Mouse (Mus musculus): Measurements from ENCODE around the gene Tbc1d9b. TPM values are rescaled to one million over a fixed set of nuclear protein-coding genes. Genes with fewer than 3 reads are reported as not detected.
A peak's percentile ranks its signal among the peaks of the same experiment; 100 is the strongest.

The Tbc1d9b gene
- polyA plus RNA-seq, 1 experiment from 2014 or later, result 47.9 TPM

- peaks cover 15% of the 10 kb centered on the region; the same call in 1 of the 2 replicates for H3K4me1 ChIP-seq (replicated peaks; ENCODE audit: control insufficient read depth, insufficient read depth, low read length)
- H3K27ac ChIP-seq (ENCODE audit: low read length), result peak overlapping the region; percentile 88
- H3K9me3 ChIP-seq (ENCODE audit: control insufficient read depth, low read length), result no peaks in the 10 kb centered on the region
- ATAC-seq (ENCODE audit: low read depth), result no peak; the same call in 1 of the 2 replicates
- H3K27me3 ChIP-seq (ENCODE audit: control insufficient read depth, insufficient read depth, low read depth, low read length), result no peaks in the 10 kb centered on the region
- WGBS, result 3% methylated on average over 10 of the region's 10 CpGs
- peaks cover 7% of the 10 kb centered on the region for H3K36me3 ChIP-seq (ENCODE audit: control insufficient read depth, insufficient read depth, low read length)
- peak overlapping the region; percentile 99 for H3K9ac ChIP-seq (ENCODE audit: low read length)
- peak overlapping the region; percentile 93 for H3K4me2 ChIP-seq (ENCODE audit: low read depth, low read length)
- H3K4me3 ChIP-seq (ENCODE audit: low read length), result peak overlapping the region; percentile 85
Measured at GRCm38 (mm10) chr11:50131801-50132201, 605 bp downstream of the Tbc1d9b start.

- peaks cover 8% of the 10 kb centered on the region for H3K36me3 ChIP-seq (ENCODE audit: control insufficient read depth, insufficient read depth, low read length)
- ATAC-seq (ENCODE audit: low read depth), result no peak
- H3K4me3 ChIP-seq (ENCODE audit: low read length), result peak overlapping the region; percentile 85
- H3K9me3 ChIP-seq (ENCODE audit: control insufficient read depth, low read length), result no peaks in the 10 kb centered on the region
- peak overlapping the region; percentile 93 for H3K4me2 ChIP-seq (ENCODE audit: low read depth, low read length)
- no peak overlapping the region for H3K27ac ChIP-seq (ENCODE audit: low read length)
- H3K4me1 ChIP-seq (replicated peaks; ENCODE audit: control insufficient read depth, insufficient read depth, low read length), result peaks cover 15% of the 10 kb centered on the region; the same call in 1 of the 2 replicates
- WGBS, result 78% methylated on average over 6 of the region's 6 CpGs
- H3K9ac ChIP-seq (ENCODE audit: low read length), result peak overlapping the region; percentile 99
- no peaks in the 10 kb centered on the region for H3K27me3 ChIP-seq (ENCODE audit: control insufficient read depth, insufficient read depth, low read depth, low read length)
Measured at GRCm38 (mm10) chr11:50132265-50132664, 1.1 kb downstream of the Tbc1d9b start.

GRCm38 (mm10) chr11:50134136-50134859, 3.1 kb downstream of the Tbc1d9b start:
- Histone ChIP-seq H3K9me3 (ENCODE audit: control insufficient read depth, low read length) (no peaks in the 10 kb centered on the region), H3K36me3 (ENCODE audit: control insufficient read depth, insufficient read depth, low read length) (peaks cover 9% of the 10 kb centered on the region), H3K9ac (ENCODE audit: low read length) (no peak overlapping the region), H3K27ac (ENCODE audit: low read length) (peak overlapping the region; percentile 69), H3K4me1 (replicated peaks; ENCODE audit: control insufficient read depth, insufficient read depth, low read length) (peaks cover 15% of the 10 kb centered on the region; the same call in 1 of the 2 replicates), H3K27me3 (ENCODE audit: control insufficient read depth, insufficient read depth, low read depth, low read length) (no peaks in the 10 kb centered on the region), H3K4me3 (ENCODE audit: low read length) (no peak overlapping the region), H3K4me2 (ENCODE audit: low read depth, low read length) (no peak overlapping the region)
- 46% methylated on average over 10 of the region's 10 CpGs for WGBS
- no peak for ATAC-seq (ENCODE audit: low read depth)

- no peak for ATAC-seq (ENCODE audit: low read depth)
- Histone ChIP-seq H3K9ac (ENCODE audit: low read length) (no peak overlapping the region), H3K4me2 (ENCODE audit: low read depth, low read length) (no peak overlapping the region), H3K9me3 (ENCODE audit: control insufficient read depth, low read length) (no peaks in the 10 kb centered on the region), H3K36me3 (ENCODE audit: control insufficient read depth, insufficient read depth, low read length) (peaks cover 32% of the 10 kb centered on the region), H3K4me3 (ENCODE audit: low read length) (no peak overlapping the region), H3K27ac (ENCODE audit: low read length) (no peak overlapping the region), H3K27me3 (ENCODE audit: control insufficient read depth, insufficient read depth, low read depth, low read length) (no peaks in the 10 kb centered on the region), H3K4me1 (replicated peaks; ENCODE audit: control insufficient read depth, insufficient read depth, low read length) (peaks cover 7% of the 10 kb centered on the region; the same call in 1 of the 2 replicates)
- WGBS, result 50% methylated on average over 10 of the region's 10 CpGs
Measured at GRCm38 (mm10) chr11:50138206-50138822, 7.1 kb downstream of the Tbc1d9b start.

- peaks cover 2% of the 10 kb centered on the region; the same call in 1 of the 2 replicates for H3K4me1 ChIP-seq (replicated peaks; ENCODE audit: control insufficient read depth, insufficient read depth, low read length)
- no peak overlapping the region for H3K4me3 ChIP-seq (ENCODE audit: low read length)
- no peaks in the 10 kb centered on the region for H3K27me3 ChIP-seq (ENCODE audit: control insufficient read depth, insufficient read depth, low read depth, low read length)
- H3K36me3 ChIP-seq (ENCODE audit: control insufficient read depth, insufficient read depth, low read length), result peaks cover 36% of the 10 kb centered on the region
- no peaks in the 10 kb centered on the region for H3K9me3 ChIP-seq (ENCODE audit: control insufficient read depth, low read length)
- no peak for ATAC-seq (ENCODE audit: low read depth)
- H3K9ac ChIP-seq (ENCODE audit: low read length), result no peak overlapping the region
- 69% methylated on average over 7 of the region's 7 CpGs for WGBS
- H3K27ac ChIP-seq (ENCODE audit: low read length), result no peak overlapping the region
- H3K4me2 ChIP-seq (ENCODE audit: low read depth, low read length), result no peak overlapping the region
Measured at GRCm38 (mm10) chr11:50139571-50139970, 8.4 kb downstream of the Tbc1d9b start.

- H3K4me3 ChIP-seq (ENCODE audit: low read length), result no peak overlapping the region
- no peak for ATAC-seq (ENCODE audit: low read depth)
- 87% methylated on average over 3 of the region's 3 CpGs for WGBS
Measured at GRCm38 (mm10) chr11:50145529-50145928, 14.3 kb downstream of the Tbc1d9b start.

GRCm38 (mm10) chr11:50146121-50146520, 14.9 kb downstream of the Tbc1d9b start:
- Histone ChIP-seq H3K27me3 (ENCODE audit: control insufficient read depth, insufficient read depth, low read depth, low read length) (no peaks in the 10 kb centered on the region), H3K9me3 (ENCODE audit: control insufficient read depth, low read length) (no peaks in the 10 kb centered on the region), H3K4me1 (replicated peaks; ENCODE audit: control insufficient read depth, insufficient read depth, low read length) (no peaks in the 10 kb centered on the region), H3K36me3 (ENCODE audit: control insufficient read depth, insufficient read depth, low read length) (peaks cover 47% of the 10 kb centered on the region), H3K27ac (ENCODE audit: low read length) (no peak overlapping the region), H3K4me2 (ENCODE audit: low read depth, low read length) (no peak overlapping the region), H3K9ac (ENCODE audit: low read length) (no peak overlapping the region), H3K4me3 (ENCODE audit: low read length) (no peak overlapping the region)
- ATAC-seq (ENCODE audit: low read depth), result no peak
- WGBS, result 93% methylated on average over 13 of the region's 13 CpGs

More at GRCm38 (mm10) chr11:50145529-50145928, 14.3 kb downstream of the Tbc1d9b start:
- Histone ChIP-seq H3K36me3 (ENCODE audit: control insufficient read depth, insufficient read depth, low read length) (peaks cover 48% of the 10 kb centered on the region), H3K9ac (ENCODE audit: low read length) (no peak overlapping the region), H3K27ac (ENCODE audit: low read length) (no peak overlapping the region), H3K9me3 (ENCODE audit: control insufficient read depth, low read length) (no peaks in the 10 kb centered on the region), H3K4me2 (ENCODE audit: low read depth, low read length) (no peak overlapping the region), H3K27me3 (ENCODE audit: control insufficient read depth, insufficient read depth, low read depth, low read length) (no peaks in the 10 kb centered on the region), H3K4me1 (replicated peaks; ENCODE audit: control insufficient read depth, insufficient read depth, low read length) (no peaks in the 10 kb centered on the region)

GRCm38 (mm10) chr11:50147267-50147957, 16.2 kb downstream of the Tbc1d9b start:
- no peaks in the 10 kb centered on the region for H3K9me3 ChIP-seq (ENCODE audit: control insufficient read depth, low read length)
- no peak overlapping the region for H3K9ac ChIP-seq (ENCODE audit: low read length)
- H3K27ac ChIP-seq (ENCODE audit: low read length), result no peak overlapping the region
- WGBS, result 62% methylated on average over 9 of the region's 9 CpGs
- no peak overlapping the region for H3K4me3 ChIP-seq (ENCODE audit: low read length)
- H3K36me3 ChIP-seq (ENCODE audit: control insufficient read depth, insufficient read depth, low read length), result peaks cover 42% of the 10 kb centered on the region
- ATAC-seq (ENCODE audit: low read depth), result no peak
- no peaks in the 10 kb centered on the region for H3K27me3 ChIP-seq (ENCODE audit: control insufficient read depth, insufficient read depth, low read depth, low read length)
- no peak overlapping the region for H3K4me2 ChIP-seq (ENCODE audit: low read depth, low read length)
- no peaks in the 10 kb centered on the region for H3K4me1 ChIP-seq (replicated peaks; ENCODE audit: control insufficient read depth, insufficient read depth, low read length)

GRCm38 (mm10) chr11:50147958-50148476, 16.8 kb downstream of the Tbc1d9b start:
- H3K4me3 ChIP-seq (ENCODE audit: low read length), result no peak overlapping the region
- peaks cover 41% of the 10 kb centered on the region for H3K36me3 ChIP-seq (ENCODE audit: control insufficient read depth, insufficient read depth, low read length)
- H3K9me3 ChIP-seq (ENCODE audit: control insufficient read depth, low read length), result no peaks in the 10 kb centered on the region
- H3K9ac ChIP-seq (ENCODE audit: low read length), result no peak overlapping the region
- no peak overlapping the region for H3K27ac ChIP-seq (ENCODE audit: low read length)
- no peaks in the 10 kb centered on the region for H3K4me1 ChIP-seq (replicated peaks; ENCODE audit: control insufficient read depth, insufficient read depth, low read length)
- no peaks in the 10 kb centered on the region for H3K27me3 ChIP-seq (ENCODE audit: control insufficient read depth, insufficient read depth, low read depth, low read length)
- WGBS, result 95% methylated on average over 11 of the region's 11 CpGs
- no peak overlapping the region for H3K4me2 ChIP-seq (ENCODE audit: low read depth, low read length)
- ATAC-seq (ENCODE audit: low read depth), result no peak
